Mouse (Mus musculus): Measurements from ENCODE around the gene Krtap26-1.

The Krtap26-1 gene

GRCm38 (mm10) chr16:88647358-88647846 is at the start of gene Krtap26-1:
Gene Krtap26-1, minus strand, starts transcription at chr16:88647796.
- no peak for DNase-seq (ENCODE audit: extremely low spot score, low read depth, low spot score)

- no peak for DNase-seq (ENCODE audit: extremely low spot score, low read depth, low spot score)
Measured at GRCm38 (mm10) chr16:88696256-88696655, 48.7 kb upstream of the Krtap26-1 start.

GRCm38 (mm10) chr16:88681282-88681681 is 33.7 kb upstream of the Krtap26-1 start:
- DNase-seq (ENCODE audit: extremely low spot score, low read depth, low spot score) = no peak

GRCm38 (mm10) chr16:88679099-88679498 is 31.5 kb upstream of the Krtap26-1 start:
- no peak for DNase-seq (ENCODE audit: extremely low spot score, low read depth, low spot score)

- DNase-seq (ENCODE audit: extremely low spot score, low read depth, low spot score) = no peak
Measured at GRCm38 (mm10) chr16:88671571-88671970, 24.0 kb upstream of the Krtap26-1 start, which contains the start of gene Krtap27-1. Gene Krtap27-1, minus strand, starts transcription at chr16:88671671.

GRCm38 (mm10) chr16:88657426-88657825 is 9.8 kb upstream of the Krtap26-1 start:
- no peak for DNase-seq (ENCODE audit: extremely low spot score, low read depth, low spot score)

GRCm38 (mm10) chr16:88651952-88652351 is 4.4 kb upstream of the Krtap26-1 start:
- DNase-seq (ENCODE audit: extremely low spot score, low read depth, low spot score) = no peak

- DNase-seq (ENCODE audit: extremely low spot score, low read depth, low spot score) = no peak
Measured at GRCm38 (mm10) chr16:88651082-88651481, 3.5 kb upstream of the Krtap26-1 start.

- no peak for DNase-seq (ENCODE audit: extremely low spot score, low read depth, low spot score)
Measured at GRCm38 (mm10) chr16:88646366-88647111, 1.1 kb downstream of the Krtap26-1 start.

- DNase-seq (ENCODE audit: extremely low spot score, low read depth, low spot score) = no peak
Measured at GRCm38 (mm10) chr16:88640053-88640452, 7.5 kb downstream of the Krtap26-1 start.

- no peak for DNase-seq (ENCODE audit: extremely low spot score, low read depth, low spot score)
Measured at GRCm38 (mm10) chr16:88635142-88635541, 12.5 kb downstream of the Krtap26-1 start.

GRCm38 (mm10) chr16:88631474-88631873 is 16.1 kb downstream of the Krtap26-1 start:
- DNase-seq (ENCODE audit: extremely low spot score, low read depth, low spot score) = no peak

- DNase-seq (ENCODE audit: extremely low spot score, low read depth, low spot score) = no peak
Measured at GRCm38 (mm10) chr16:88627566-88627965, 20.0 kb downstream of the Krtap26-1 start, which contains the start of gene 2310079G19Rik. Gene 2310079G19Rik, minus strand, starts transcription at chr16:88627666.

GRCm38 (mm10) chr16:88612712-88613111 is 34.9 kb downstream of the Krtap26-1 start:
- DNase-seq (ENCODE audit: extremely low spot score, low read depth, low spot score) = no peak

GRCm38 (mm10) chr16:88611922-88612321 is 35.7 kb downstream of the Krtap26-1 start, which contains the start of gene Krtap24-1:
Gene Krtap24-1, minus strand, starts transcription at chr16:88612279.
- DNase-seq (ENCODE audit: extremely low spot score, low read depth, low spot score) = no peak

- no peak for DNase-seq (ENCODE audit: extremely low spot score, low read depth, low spot score)
Measured at GRCm38 (mm10) chr16:88604570-88604969, 43.0 kb downstream of the Krtap26-1 start.

- DNase-seq (ENCODE audit: extremely low spot score, low read depth, low spot score) = no peak
Measured at GRCm38 (mm10) chr16:88602464-88602863, 45.1 kb downstream of the Krtap26-1 start.

- DNase-seq (ENCODE audit: extremely low spot score, low read depth, low spot score) = peak; percentile 71
Measured at GRCm38 (mm10) chr16:88600303-88600702, 47.3 kb downstream of the Krtap26-1 start.

- peak; percentile 85 for DNase-seq (ENCODE audit: extremely low spot score, low read depth, low spot score)
Measured at GRCm38 (mm10) chr16:88599504-88600237, 47.9 kb downstream of the Krtap26-1 start.

All from hindlimb bud, embryonic 11.5 days (tissue).